Mouse (Mus musculus): ENCODE data around the gene Epha6. TPM values are rescaled to one million over a fixed set of nuclear protein-coding genes. Genes with fewer than 3 reads are reported as not detected.

Epha6 gene
- total RNA-seq, 2 experiments from 2014 or later = 209 to 210 TPM

GRCm38 (mm10) chr16:59639102-59639691 is 966.1 kb downstream of the Epha6 start, which contains the start of gene Arl6:
TSS of gene Arl6 (minus strand) at chr16:59639391.
- peak; percentile 93 to 95 for DNase-seq

DNA sequence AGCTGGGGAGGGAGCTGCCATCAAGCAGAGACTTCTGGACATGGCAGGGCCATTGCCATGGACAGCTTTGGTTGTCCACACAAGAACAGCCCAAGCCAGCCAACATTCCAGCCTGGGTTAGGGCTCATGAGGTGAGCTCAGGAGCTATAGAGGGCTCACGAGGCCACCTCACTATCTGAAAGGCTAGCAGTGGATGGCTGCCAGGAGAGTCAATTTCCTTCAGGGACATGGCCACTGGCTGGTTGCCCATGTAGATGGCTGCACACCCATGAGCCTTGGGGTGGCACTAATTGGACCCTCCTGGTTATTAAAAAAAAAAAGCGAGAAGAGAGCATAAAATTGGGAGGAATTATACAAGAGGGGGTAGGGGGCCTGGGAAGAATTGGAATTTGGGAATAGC is 970.7 kb downstream of the Epha6 start:
- no peak for DNase-seq

GRCm38 (mm10) chr16:59621554-59621953 is 983.8 kb downstream of the Epha6 start:
- DNase-seq = no peak

DNA sequence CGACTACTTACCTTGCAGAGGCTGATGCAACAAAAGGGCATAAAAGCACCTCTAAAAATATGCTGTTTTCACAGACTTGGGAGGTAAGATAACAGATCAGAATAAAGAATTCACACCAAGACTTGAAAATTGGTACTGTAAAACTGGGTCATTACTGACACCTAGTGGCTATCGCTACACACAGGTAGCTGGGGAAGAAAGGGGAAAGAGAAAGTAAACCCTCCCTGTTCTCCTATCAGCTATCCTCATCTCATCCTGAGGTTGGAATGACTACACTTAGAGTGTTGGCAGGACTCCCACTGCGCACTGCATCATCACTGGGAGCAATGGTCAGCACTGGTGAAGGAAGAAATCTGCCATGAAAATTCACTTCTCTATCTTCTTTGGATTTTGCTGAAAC is 988.2 kb downstream of the Epha6 start:
- no peak for DNase-seq

DNA sequence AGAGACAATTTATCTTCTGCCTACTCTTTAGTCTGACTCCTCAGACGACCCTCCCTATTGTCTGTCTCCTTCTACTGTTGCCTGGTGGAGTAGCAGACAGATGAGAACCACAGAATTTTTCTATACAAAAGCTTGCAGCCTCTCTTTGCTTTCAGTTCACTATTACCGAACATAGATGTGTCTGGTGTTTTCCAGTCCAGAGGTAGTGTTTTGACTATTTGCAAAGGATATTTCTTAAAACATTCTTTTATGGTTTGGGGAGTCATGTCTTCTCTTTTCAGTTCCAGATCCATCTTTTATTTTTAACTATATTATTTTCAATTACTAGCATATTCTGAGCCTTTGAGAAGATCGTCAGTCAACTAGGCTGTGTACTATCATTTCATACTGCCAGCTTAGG is 989.7 kb downstream of the Epha6 start:
- no peak for DNase-seq

GRCm38 (mm10) chr16:59610750-59611149 is 994.6 kb downstream of the Epha6 start:
- DNase-seq = no peak

- DNase-seq = peak; percentile 13 to 22
Observed at GRCm38 (mm10) chr16:59604078-59604781, 1001.1 kb downstream of the Epha6 start.

Small RNAs within 50 kb of the gene (microRNA-seq; reads per million reads assigned to microRNA genes)
- 0 reads per million in 2 experiments for gene Gm24755
